Mouse (Mus musculus): ENCODE results near the gene Calb2.
A peak's percentile ranks its signal among the peaks of the same experiment; 100 is the strongest.

Gene Calb2

GRCm38 (mm10) chr8:110168046-110168445, at the start of gene Calb2:
TSS of gene Calb2 (minus strand) at chr8:110168210.
- peak; percentile 55 to 61 for DNase-seq

- DNase-seq, result peak; percentile 99 to 100
Measured at GRCm38 (mm10) chr8:110217681-110218131, 49.7 kb upstream of the Calb2 start.

- DNase-seq, result no peak
Measured at GRCm38 (mm10) chr8:110217198-110217597, 49.2 kb upstream of the Calb2 start.

GRCm38 (mm10) chr8:110216253-110216652, 48.2 kb upstream of the Calb2 start:
- DNase-seq, result no peak

- no peak for DNase-seq
Measured at GRCm38 (mm10) chr8:110215365-110215764, 47.4 kb upstream of the Calb2 start, which contains the start of gene Cmtr2. TSS of gene Cmtr2 (plus strand) at chr8:110215665.

GRCm38 (mm10) chr8:110201806-110202205, 33.8 kb upstream of the Calb2 start:
- no peak for DNase-seq

- peak; percentile 56 to 61 for DNase-seq
Measured at GRCm38 (mm10) chr8:110196678-110197077, 28.7 kb upstream of the Calb2 start.

GRCm38 (mm10) chr8:110188961-110189750, 21.1 kb upstream of the Calb2 start:
- DNase-seq, result no peak

- DNase-seq, result no peak
Measured at GRCm38 (mm10) chr8:110185538-110185937, 17.5 kb upstream of the Calb2 start.

- no peak for DNase-seq
Measured at GRCm38 (mm10) chr8:110183748-110184147, 15.7 kb upstream of the Calb2 start.

GRCm38 (mm10) chr8:110182735-110183367, 14.8 kb upstream of the Calb2 start:
- DNase-seq, result no peak

- DNase-seq, result peak; percentile 32 to 74
Measured at GRCm38 (mm10) chr8:110177359-110178155, 9.5 kb upstream of the Calb2 start.

GRCm38 (mm10) chr8:110174826-110175225, 6.8 kb upstream of the Calb2 start:
- DNase-seq, result no peak

- DNase-seq, result no peak
Measured at GRCm38 (mm10) chr8:110172161-110172560, 4.2 kb upstream of the Calb2 start.

GRCm38 (mm10) chr8:110166270-110166669, 1.7 kb downstream of the Calb2 start:
- no peak for DNase-seq

- no peak for DNase-seq
Measured at GRCm38 (mm10) chr8:110162007-110162406, 6.0 kb downstream of the Calb2 start.

GRCm38 (mm10) chr8:110152951-110153350, 15.1 kb downstream of the Calb2 start:
- DNase-seq, result no peak

GRCm38 (mm10) chr8:110145538-110145937, 22.5 kb downstream of the Calb2 start:
- DNase-seq, result peak; percentile 27 to 54

GRCm38 (mm10) chr8:110140770-110141169, 27.2 kb downstream of the Calb2 start:
- no peak for DNase-seq

- DNase-seq, result no peak
Measured at GRCm38 (mm10) chr8:110140156-110140555, 27.9 kb downstream of the Calb2 start.

- no peak for DNase-seq
Measured at GRCm38 (mm10) chr8:110135515-110135914, 32.5 kb downstream of the Calb2 start.

GRCm38 (mm10) chr8:110134236-110134635, 33.8 kb downstream of the Calb2 start:
- DNase-seq, result no peak

- peak; percentile 57 to 73 for DNase-seq
Measured at GRCm38 (mm10) chr8:110130537-110130936, 37.5 kb downstream of the Calb2 start.
